Mouse (Mus musculus): Measurements from ENCODE around the gene Appl1.

- no peak for TF ChIP-seq CTCF (IDR thresholded peaks at IDR 0.05 in 2 of 3, conservative IDR thresholded peaks at IDR 0.05 in 1 of 3; ENCODE audit: control insufficient read depth in 1 of 3, insufficient read depth in 1 of 3, low read depth in 2 of 3, low read length in 3 of 3, poor library complexity in 1 of 3, severe bottlenecking in 1 of 3)
- TF ChIP-seq UBTF (IDR thresholded peaks at IDR 0.05; ENCODE audit: borderline replicate concordance, insufficient read depth, low read depth, low read length): no peak
- TF ChIP-seq KAT2A (conservative IDR thresholded peaks at IDR 0.05; ENCODE audit: low read depth, low read length): no peak
- no peak for TF ChIP-seq GATA1 (IDR thresholded peaks at IDR 0.05; ENCODE audit: low read depth, low read length)
- TF ChIP-seq MEF2A (IDR thresholded peaks at IDR 0.05; ENCODE audit: extremely low read depth, insufficient replicate concordance, low read depth, low read length, poor library complexity, severe bottlenecking): no peak
- no peak for TF ChIP-seq TBP (IDR thresholded peaks at IDR 0.05; ENCODE audit: low read depth, low read length)
These were observed 25.2 kb upstream of the Appl1 start for GRCm38 (mm10) chr14:26996257-26996656.

All from MEL (cell line).